ENCODE assay signal across 14 mouse cellular contexts in genomic region chr11:95100393-95100792, GRCm38 (mm10). TPM values are rescaled to one million over a fixed set of nuclear protein-coding genes. Genes with fewer than 3 reads are reported as not detected.
A peak's percentile ranks its signal among the peaks of the same experiment; 100 is the strongest.
DNase-seq lines count a peak whose midpoint lies in the region; ATAC-seq and TF ChIP-seq lines count a peak whose summit lies in the region.
"Had no signal": no experiment of that assay in that cellular context is flagged by ENCODE, and none has a peak within 500 bp of the region (broad histone marks: within the 10 kb centered on the region; RNA-seq: fewer than 3 reads in every experiment).

No protein-coding gene starts in this region.

- DNase-seq in kidney, adult 2 months = no peak
- DNase-seq in kidney, postnatal 36 days = no peak
- peak; percentile 95 for DNase-seq in CH12.LX (ENCODE audit: extremely low read depth)
- DNase-seq in embryo, embryonic 10.5 days (ENCODE audit: low spot score) = peak; percentile 57
- DNase-seq in testis, postnatal 14 days (ENCODE audit: low spot score) = no peak
- DNase-seq in right cerebral cortex, postnatal 14 days = no peak
- no peak for DNase-seq in ovary, adult 18-20 months (ENCODE audit: low spot score)
- DNase-seq: adrenal gland, adult 8-10 months; left cerebral cortex, postnatal 4 days; lung, postnatal 36 days; right cerebral cortex, adult 18-20 months had no signal

- in situ Hi-C loops in CH12.LX (cut with MboI; ENCODE audit: low pct_ligation_motif_present, low pct_unique_long_range_greater_than_20kb, low sequenced_read_pairs) = no loop called here

- H3K4me1 ChIP-seq in kidney, adult 2 months (ENCODE audit: control insufficient read depth, insufficient read depth, low read length) = peaks cover 13% of the 10 kb centered on the region; the same call in 1 of the 2 replicates
- peaks cover 53 to 93% of the 10 kb centered on the region in 2 experiments for H3K4me1 ChIP-seq in CH12.LX (ENCODE audit: control insufficient read depth in 1 of 2, insufficient read depth in 2 of 2)
- peaks cover 43% of the 10 kb centered on the region for H3K4me1 ChIP-seq in limb, embryonic 12.5 days (replicated peaks)

- dilution Hi-C loops in CH12.LX (cut with MboI; ENCODE audit: extremely low pct_ligation_motif_present, extremely low pct_unique_long_range_greater_than_20kb, low sequenced_read_pairs) = no loop called here

- H3K27me3 ChIP-seq in kidney, adult 2 months (replicated peaks; ENCODE audit: control insufficient read depth, insufficient read depth, low read length) = no peaks in the 10 kb centered on the region
- no peaks in the 10 kb centered on the region for H3K27me3 ChIP-seq in CH12.LX (replicated peaks)
- H3K27me3 ChIP-seq in limb, embryonic 12.5 days = peaks cover 21% of the 10 kb centered on the region
- H3K27me3 ChIP-seq: heart, embryonic 15.5 days had no signal

- no peak for TF ChIP-seq POLR2A in kidney, adult 2 months (IDR thresholded peaks at IDR 0.05; ENCODE audit: low read depth, low read length)
- peak; percentile 62 for TF ChIP-seq POLR2A in CH12.LX (IDR thresholded peaks at IDR 0.05; ENCODE audit: low read depth, low read length)

- H3K27ac ChIP-seq in kidney, adult 2 months (ENCODE audit: insufficient read depth, low read depth, low read length) = 0 out of 2 replicates have a peak overlapping the region, but pooled peaks have one; percentile 60
- peak overlapping the region; percentile 91 for H3K27ac ChIP-seq in CH12.LX (ENCODE audit: insufficient read depth, low read depth)
- H3K27ac ChIP-seq in limb, embryonic 12.5 days = no peak overlapping the region
- H3K27ac ChIP-seq: heart, embryonic 15.5 days had no signal

- peak; percentile 74 for TF ChIP-seq EP300 in CH12.LX (IDR thresholded peaks at IDR 0.05; ENCODE audit: low read length)

- H3K36me3 ChIP-seq in kidney, adult 2 months (ENCODE audit: control insufficient read depth, insufficient read depth, low read length) = no peaks in the 10 kb centered on the region
- H3K36me3 ChIP-seq in CH12.LX (replicated peaks in 1 of 2; ENCODE audit: control insufficient read depth in 1 of 2, insufficient read depth in 1 of 2, low read length in 1 of 2) = no peaks in the 10 kb centered on the region
- no peaks in the 10 kb centered on the region for H3K36me3 ChIP-seq in limb, embryonic 12.5 days
- H3K36me3 ChIP-seq: heart, embryonic 15.5 days had no signal

- 60% methylated on average over 3 of the region's 3 CpGs for WGBS in kidney, adult 2 months
- WGBS in limb, embryonic 12.5 days = 36% methylated on average over 3 of the region's 3 CpGs

- peaks cover 6% of the 10 kb centered on the region for H3K9me3 ChIP-seq in CH12.LX (replicated peaks; ENCODE audit: low read length)
- H3K9me3 ChIP-seq in limb, embryonic 12.5 days = 0 out of 2 replicates have a peak, but pooled peaks cover 3% of the 10 kb centered on the region

- no peak for TF ChIP-seq CTCF in kidney, adult 2 months (conservative IDR thresholded peaks at IDR 0.05; ENCODE audit: insufficient read depth, insufficient read length, low read depth, low read length)
- peak; percentile 35 to 64; a peak in 3 of 4 replicates for TF ChIP-seq CTCF in CH12.LX (conservative IDR thresholded peaks at IDR 0.05 in 1 of 2, IDR thresholded peaks at IDR 0.05 in 1 of 2; ENCODE audit: low read depth in 2 of 2, low read length in 2 of 2)

- ATAC-seq in limb, embryonic 12.5 days (ENCODE audit: insufficient number of reproducible peaks, insufficient read depth, low FRiP score, low TSS enrichment, low read depth) = 0 out of 2 replicates have a peak, but pooled peaks have one; percentile 12

- peak; percentile 39 for TF ChIP-seq RAD21 in CH12.LX (IDR thresholded peaks at IDR 0.05; ENCODE audit: low read depth, low read length)

- H3K4me3 ChIP-seq in kidney, adult 2 months (ENCODE audit: insufficient read depth, low read depth, low read length) = no peak overlapping the region
- peak overlapping the region in 1 of 3 experiments; percentile 1 for H3K4me3 ChIP-seq in CH12.LX (replicated peaks in 1 of 3; ENCODE audit: low read depth in 2 of 3, low read length in 2 of 3, poor library complexity in 1 of 3)
- no peak overlapping the region for H3K4me3 ChIP-seq in limb, embryonic 12.5 days (replicated peaks)
- H3K4me3 ChIP-seq: heart, embryonic 15.5 days had no signal

- H3K9ac ChIP-seq in CH12.LX (ENCODE audit: insufficient read depth, low read depth) = peak overlapping the region; percentile 10; the same call in 1 of the 2 replicates
- no peak overlapping the region for H3K9ac ChIP-seq in limb, embryonic 12.5 days (replicated peaks)
- H3K9ac ChIP-seq: heart, embryonic 15.5 days had no signal

- H3K4me2 ChIP-seq in CH12.LX (ENCODE audit: insufficient read depth, low read depth, poor library complexity, severe bottlenecking) = peak overlapping the region; percentile 39; the same call in 1 of the 2 replicates
- H3K4me2 ChIP-seq in limb, embryonic 12.5 days = no peak overlapping the region
- H3K4me2 ChIP-seq: heart, embryonic 15.5 days had no signal

- no peaks in the 10 kb centered on the region for H3K79me2 ChIP-seq in CH12.LX (replicated peaks; ENCODE audit: control insufficient read depth, extremely low read depth, insufficient read depth, poor library complexity, severe bottlenecking)

TF ChIP-seq in CH12.LX, 34 proteins besides CTCF, POLR2A, EP300 and RAD21 (continues in another document):
- no peak for TF ChIP-seq USF1 (IDR thresholded peaks at IDR 0.05; ENCODE audit: low read depth, low read length)
- no peak for TF ChIP-seq ZC3H11A (IDR thresholded peaks at IDR 0.05; ENCODE audit: low read depth, low read length)
- TF ChIP-seq RCOR1 (conservative IDR thresholded peaks at IDR 0.05; ENCODE audit: low read depth, low read length) = peak; percentile 82; the same call in 1 of the 2 replicates
- TF ChIP-seq MAX (IDR thresholded peaks at IDR 0.05; ENCODE audit: low read length) = peak; percentile 14; the same call in 1 of the 2 replicates
- TF ChIP-seq ELF1 (IDR thresholded peaks at IDR 0.05; ENCODE audit: low read depth, low read length) = no peak; the same call in 1 of the 2 replicates
- TF ChIP-seq E2F4 (IDR thresholded peaks at IDR 0.05; ENCODE audit: insufficient replicate concordance, low read depth, low read length) = no peak
- TF ChIP-seq BHLHE40 (IDR thresholded peaks at IDR 0.05; ENCODE audit: low read depth, low read length) = peak; percentile 60
- TF ChIP-seq MAZ (IDR thresholded peaks at IDR 0.05; ENCODE audit: low read depth, low read length) = peak; percentile 88
- peak; percentile 61; the same call in 1 of the 2 replicates for TF ChIP-seq ZMIZ1 (IDR thresholded peaks at IDR 0.05; ENCODE audit: low read depth, low read length)
- peak; percentile 89 for TF ChIP-seq IRF4 (IDR thresholded peaks at IDR 0.05; ENCODE audit: low read depth, low read length)
- no peak for TF ChIP-seq USF2 (conservative IDR thresholded peaks at IDR 0.05; ENCODE audit: low read depth, low read length)
- no peak for TF ChIP-seq PAX5 (IDR thresholded peaks at IDR 0.05; ENCODE audit: low read length)
- TF ChIP-seq KAT2A (IDR thresholded peaks at IDR 0.05; ENCODE audit: insufficient replicate concordance, low read length) = no peak
- TF ChIP-seq ZKSCAN1 (IDR thresholded peaks at IDR 0.05; ENCODE audit: borderline replicate concordance, low read depth, low read length) = no peak
- peak; percentile 82; the same call in 1 of the 2 replicates for TF ChIP-seq SIN3A (IDR thresholded peaks at IDR 0.05; ENCODE audit: low read length)
- TF ChIP-seq JUND (conservative IDR thresholded peaks at IDR 0.05; ENCODE audit: low read depth, low read length) = peak; percentile 47; the same call in 1 of the 2 replicates
- TF ChIP-seq SMC3 (IDR thresholded peaks at IDR 0.05; ENCODE audit: low read depth, low read length) = peak; percentile 33; the same call in 1 of the 2 replicates
- peak; percentile 73 for TF ChIP-seq MEF2A (IDR thresholded peaks at IDR 0.05; ENCODE audit: borderline replicate concordance, low read depth, low read length)
- TF ChIP-seq NELFE (IDR thresholded peaks at IDR 0.05; ENCODE audit: low read depth, low read length) = peak; percentile 54
- no peak for TF ChIP-seq GABPA (IDR thresholded peaks at IDR 0.05; ENCODE audit: insufficient replicate concordance, low read depth, low read length)
- peak; percentile 46; the same call in 1 of the 2 replicates for TF ChIP-seq HCFC1 (IDR thresholded peaks at IDR 0.05; ENCODE audit: low read depth, low read length)
- TF ChIP-seq CHD2 (IDR thresholded peaks at IDR 0.05; ENCODE audit: low read length) = peak; percentile 59
- TF ChIP-seq ZNF384 (IDR thresholded peaks at IDR 0.05; ENCODE audit: low read depth, low read length) = peak; percentile 60
- peak; percentile 20; the same call in 1 of the 2 replicates for TF ChIP-seq MAFK (IDR thresholded peaks at IDR 0.05; ENCODE audit: insufficient replicate concordance, low read length)
- TF ChIP-seq TCF12 (IDR thresholded peaks at IDR 0.05; ENCODE audit: low read depth, low read length) = peak; percentile 81
- TF ChIP-seq POLR2AphosphoS2 (IDR thresholded peaks at IDR 0.05; ENCODE audit: low read depth, low read length) = no peak

RNA-seq across cellular contexts. Expression of gene Dlx3, which starts 19.5 kb away (rescaled TPM):
- 0.05 and 0.10 TPM in 2 replicates for polyA plus RNA-seq in kidney, adult 2 months (2012; rRNA removed)
- total RNA-seq in CH12.LX (2012; rRNA removed) = 0.21 and 0.55 TPM in 2 replicates
- total RNA-seq in CH12.LX (2014; rRNA removed) = 0.08 TPM in 2 replicates
- 0.17 and 0.22 TPM in 2 replicates for polyA plus RNA-seq in CH12.LX (2012; ENCODE audit: insufficient read length, low read depth)
- 8.4 and 9.9 TPM in 2 replicates for polyA plus RNA-seq in limb, embryonic 12.5 days (2016; fragmentation: Nextera tagmentation; extraction: Ambion mirVana)
- total RNA-seq: adrenal gland, adult 8-10 months; left cerebral cortex, postnatal 4 days had no signal

RNA-seq across cellular contexts. Expression of gene Itga3, which starts 23.8 kb away (rescaled TPM):
- polyA plus RNA-seq in kidney, adult 2 months (2012; rRNA removed) = 48.2 and 55.4 TPM in 2 replicates
- total RNA-seq in CH12.LX (2012; rRNA removed) (34.9 and 53.0 TPM in 2 replicates), CH12.LX (2014; rRNA removed) (5.5 and 5.8 TPM in 2 replicates)
- polyA plus RNA-seq in CH12.LX (2012; ENCODE audit: insufficient read length, low read depth) = 8.3 and 9.0 TPM in 2 replicates
- polyA plus RNA-seq in limb, embryonic 12.5 days (2016; fragmentation: Nextera tagmentation; extraction: Ambion mirVana) = 7.7 and 7.9 TPM in 2 replicates

RNA-seq across cellular contexts. Expression of gene Dlx4, which starts 45.7 kb away (rescaled TPM):
- polyA plus RNA-seq in kidney, adult 2 months (2012; rRNA removed) = 0.07 TPM in 1 of 2 replicates, not detected in the other
- total RNA-seq in CH12.LX (2012; rRNA removed) (0.21 and 0.25 TPM in 2 replicates), CH12.LX (2014; rRNA removed) (not detected in 2 replicates)
- not detected in 2 replicates for polyA plus RNA-seq in CH12.LX (2012; ENCODE audit: insufficient read length, low read depth)
- 1.4 and 1.9 TPM in 2 replicates for polyA plus RNA-seq in limb, embryonic 12.5 days (2016; fragmentation: Nextera tagmentation; extraction: Ambion mirVana)
- polyA plus RNA-seq: large intestine, adult 2 months had no signal

RNA-seq across cellular contexts. Expression of gene Pdk2, which starts 59.2 kb away (rescaled TPM):
- 430 and 469 TPM in 2 replicates for polyA plus RNA-seq in kidney, adult 2 months (2012; rRNA removed)
- total RNA-seq in CH12.LX (2012; rRNA removed) (not detected in 2 replicates), CH12.LX (2014; rRNA removed) (not detected in 2 replicates)
- not detected in 2 replicates for polyA plus RNA-seq in CH12.LX (2012; ENCODE audit: insufficient read length, low read depth)
- polyA plus RNA-seq in limb, embryonic 12.5 days (2016; fragmentation: Nextera tagmentation; extraction: Ambion mirVana) = 21.9 and 22.4 TPM in 2 replicates

Comparison
In these comparisons a context has a peak if more than half of its experiments do, and no peak if none do; other contexts are left out.
1. DNase-seq: peak in CH12.LX (single experiment) and embryo, embryonic 10.5 days (single experiment); none in kidney, adult 2 months (single experiment), kidney, postnatal 36 days (0 of 2), testis, postnatal 14 days (single experiment), right cerebral cortex, postnatal 14 days (single experiment) and ovary, adult 18-20 months (single experiment).